Mouse (Mus musculus): ENCODE data around the gene Igfals. TPM values are rescaled to one million over a fixed set of nuclear protein-coding genes. Genes with fewer than 3 reads are reported as not detected.

Gene Igfals
- polyA plus RNA-seq, 1 experiment, result not detected

GRCm38 (mm10) chr17:24858967-24859366 is 6.8 kb upstream of the Igfals start:
- H3K27ac ChIP-seq (ENCODE audit: insufficient read depth, low read depth, low read length), result no peak overlapping the region
- no peak overlapping the region for H3K4me3 ChIP-seq (ENCODE audit: insufficient read depth, low read length)
- peaks cover 7% of the 10 kb centered on the region for H3K4me1 ChIP-seq (ENCODE audit: control insufficient read depth, insufficient read depth, low read length)
- TF ChIP-seq POLR2A (IDR thresholded peaks at IDR 0.05; ENCODE audit: borderline replicate concordance, low read depth, low read length) (no peak), CTCF (IDR thresholded peaks at IDR 0.05; ENCODE audit: low read depth, low read length) (no peak)

GRCm38 (mm10) chr17:24860076-24860475 is 5.7 kb upstream of the Igfals start:
- TF ChIP-seq CTCF (IDR thresholded peaks at IDR 0.05; ENCODE audit: low read depth, low read length) (no peak), POLR2A (IDR thresholded peaks at IDR 0.05; ENCODE audit: borderline replicate concordance, low read depth, low read length) (no peak)
- Histone ChIP-seq H3K27ac (ENCODE audit: insufficient read depth, low read depth, low read length) (no peak overlapping the region), H3K4me3 (ENCODE audit: insufficient read depth, low read length) (no peak overlapping the region), H3K4me1 (ENCODE audit: control insufficient read depth, insufficient read depth, low read length) (peaks cover 7% of the 10 kb centered on the region)

GRCm38 (mm10) chr17:24861785-24862184 is 4.0 kb upstream of the Igfals start:
- TF ChIP-seq CTCF (IDR thresholded peaks at IDR 0.05; ENCODE audit: low read depth, low read length), result no peak
- TF ChIP-seq POLR2A (IDR thresholded peaks at IDR 0.05; ENCODE audit: borderline replicate concordance, low read depth, low read length), result no peak
- H3K4me1 ChIP-seq (ENCODE audit: control insufficient read depth, insufficient read depth, low read length), result no peaks in the 10 kb centered on the region
- no peak overlapping the region for H3K4me3 ChIP-seq (ENCODE audit: insufficient read depth, low read length)
- H3K27ac ChIP-seq (ENCODE audit: insufficient read depth, low read depth, low read length), result no peak overlapping the region

GRCm38 (mm10) chr17:24867914-24868313 is 2.1 kb downstream of the Igfals start:
- H3K4me3 ChIP-seq (ENCODE audit: insufficient read depth, low read length), result no peak overlapping the region

GRCm38 (mm10) chr17:24873695-24874404 is 8.1 kb downstream of the Igfals start:
- Histone ChIP-seq H3K27ac (ENCODE audit: insufficient read depth, low read depth, low read length) (no peak overlapping the region), H3K4me3 (ENCODE audit: insufficient read depth, low read length) (no peak overlapping the region), H3K4me1 (ENCODE audit: control insufficient read depth, insufficient read depth, low read length) (0 out of 2 replicates have a peak, but pooled peaks cover 4% of the 10 kb centered on the region)
- TF ChIP-seq POLR2A (IDR thresholded peaks at IDR 0.05; ENCODE audit: borderline replicate concordance, low read depth, low read length), result no peak
- TF ChIP-seq CTCF (IDR thresholded peaks at IDR 0.05; ENCODE audit: low read depth, low read length), result no peak

More at GRCm38 (mm10) chr17:24867914-24868313, 2.1 kb downstream of the Igfals start:
- no peak for TF ChIP-seq POLR2A (IDR thresholded peaks at IDR 0.05; ENCODE audit: borderline replicate concordance, low read depth, low read length)
- TF ChIP-seq CTCF (IDR thresholded peaks at IDR 0.05; ENCODE audit: low read depth, low read length), result no peak
- no peaks in the 10 kb centered on the region for H3K4me1 ChIP-seq (ENCODE audit: control insufficient read depth, insufficient read depth, low read length)
- no peak overlapping the region for H3K27ac ChIP-seq (ENCODE audit: insufficient read depth, low read depth, low read length)

- Histone ChIP-seq H3K4me1 (ENCODE audit: control insufficient read depth, insufficient read depth, low read length) (0 out of 2 replicates have a peak, but pooled peaks cover 4% of the 10 kb centered on the region), H3K4me3 (ENCODE audit: insufficient read depth, low read length) (no peak overlapping the region), H3K27ac (ENCODE audit: insufficient read depth, low read depth, low read length) (no peak overlapping the region)
- TF ChIP-seq POLR2A (IDR thresholded peaks at IDR 0.05; ENCODE audit: borderline replicate concordance, low read depth, low read length) (no peak), CTCF (IDR thresholded peaks at IDR 0.05; ENCODE audit: low read depth, low read length) (no peak)
Measured at GRCm38 (mm10) chr17:24874405-24874745, 8.6 kb downstream of the Igfals start.

- Histone ChIP-seq H3K4me1 (ENCODE audit: control insufficient read depth, insufficient read depth, low read length) (0 out of 2 replicates have a peak, but pooled peaks cover 4% of the 10 kb centered on the region), H3K27ac (ENCODE audit: insufficient read depth, low read depth, low read length) (no peak overlapping the region), H3K4me3 (ENCODE audit: insufficient read depth, low read length) (no peak overlapping the region)
- TF ChIP-seq POLR2A (IDR thresholded peaks at IDR 0.05; ENCODE audit: borderline replicate concordance, low read depth, low read length) (no peak), CTCF (IDR thresholded peaks at IDR 0.05; ENCODE audit: low read depth, low read length) (no peak)
Measured at GRCm38 (mm10) chr17:24874989-24875388, 9.2 kb downstream of the Igfals start.

GRCm38 (mm10) chr17:24877336-24878116 is 11.7 kb downstream of the Igfals start:
- H3K27ac ChIP-seq (ENCODE audit: insufficient read depth, low read depth, low read length), result no peak overlapping the region
- TF ChIP-seq CTCF (IDR thresholded peaks at IDR 0.05; ENCODE audit: low read depth, low read length) (no peak), POLR2A (IDR thresholded peaks at IDR 0.05; ENCODE audit: borderline replicate concordance, low read depth, low read length) (no peak)
- H3K4me1 ChIP-seq (ENCODE audit: control insufficient read depth, insufficient read depth, low read length), result 0 out of 2 replicates have a peak, but pooled peaks cover 4% of the 10 kb centered on the region
- no peak overlapping the region for H3K4me3 ChIP-seq (ENCODE audit: insufficient read depth, low read length)

- Histone ChIP-seq H3K27ac (ENCODE audit: insufficient read depth, low read depth, low read length) (no peak overlapping the region), H3K4me1 (ENCODE audit: control insufficient read depth, insufficient read depth, low read length) (0 out of 2 replicates have a peak, but pooled peaks cover 4% of the 10 kb centered on the region), H3K4me3 (ENCODE audit: insufficient read depth, low read length) (no peak overlapping the region)
- no peak for TF ChIP-seq CTCF (IDR thresholded peaks at IDR 0.05; ENCODE audit: low read depth, low read length)
- TF ChIP-seq POLR2A (IDR thresholded peaks at IDR 0.05; ENCODE audit: borderline replicate concordance, low read depth, low read length), result no peak
Measured at GRCm38 (mm10) chr17:24878117-24878397, 12.3 kb downstream of the Igfals start.

GRCm38 (mm10) chr17:24878531-24878930 is 12.7 kb downstream of the Igfals start:
- TF ChIP-seq POLR2A (IDR thresholded peaks at IDR 0.05; ENCODE audit: borderline replicate concordance, low read depth, low read length) (no peak), CTCF (IDR thresholded peaks at IDR 0.05; ENCODE audit: low read depth, low read length) (no peak)
- H3K4me3 ChIP-seq (ENCODE audit: insufficient read depth, low read length), result no peak overlapping the region
- H3K4me1 ChIP-seq (ENCODE audit: control insufficient read depth, insufficient read depth, low read length), result 0 out of 2 replicates have a peak, but pooled peaks cover 4% of the 10 kb centered on the region
- H3K27ac ChIP-seq (ENCODE audit: insufficient read depth, low read depth, low read length), result no peak overlapping the region

All from bone marrow macrophage, adult 2 months (primary cell).